Mouse (Mus musculus) liver, embryonic 13.5 days (tissue): Measurements from ENCODE around the gene Asphd1. TPM values are rescaled to one million over a fixed set of nuclear protein-coding genes. Genes with fewer than 3 reads are reported as not detected.

Source experiments
- ATAC-seq: fragments of 200-750 bp; cut with Nextera tagmentation; 2 replicates; pipeline ENCODE4 v1.8.0; 2017; ENCODE audit warnings: low read depth, mild to moderate bottlenecking, moderate number of reproducible peaks, moderate library complexity
- DNase-seq: peaks from one replicate; pipeline ENCODE4 v3.0.0; 2022
- H3K27ac ChIP-seq: fragments of 300-500 bp; sonication (generic); 2 replicates; pipeline ENCODE4 v1.5.1; 2015; ENCODE audit warnings: moderate library complexity, mild to moderate bottlenecking, inconsistent platforms
- H3K27me3 ChIP-seq: fragments of 300-500 bp; sonication (generic); 2 replicates; pipeline ENCODE4 v1.6.1; 2015; ENCODE audit warnings: mild to moderate bottlenecking, inconsistent platforms
- H3K36me3 ChIP-seq: fragments of 300-500 bp; sonication (generic); 2 replicates; pipeline ENCODE4 v1.6.1; 2015; ENCODE audit warnings: mild to moderate bottlenecking, inconsistent platforms
- H3K4me1 ChIP-seq: fragments of 300-500 bp; sonication (generic); replicated peaks from 2 replicates; pipeline ENCODE4 v1.6.1; 2015; ENCODE audit warnings: inconsistent platforms
- H3K4me2 ChIP-seq: fragments of 300-500 bp; sonication (generic); 2 replicates; pipeline ENCODE4 v1.6.1; 2015; ENCODE audit warnings: inconsistent platforms, mild to moderate bottlenecking, moderate library complexity
- H3K4me3 ChIP-seq: fragments of 300-500 bp; sonication (generic); replicated peaks from 2 replicates; pipeline ENCODE4 v1.5.1; 2015; ENCODE audit warnings: mild to moderate bottlenecking, inconsistent platforms
- H3K9ac ChIP-seq: fragments of 300-500 bp; sonication (generic); 2 replicates; pipeline ENCODE4 v1.6.1; 2015; ENCODE audit warnings: mild to moderate bottlenecking, inconsistent platforms
- H3K9me3 ChIP-seq: fragments of 300-500 bp; sonication (generic); replicated peaks from 2 replicates; pipeline ENCODE4 v1.6.1; 2016; ENCODE audit warnings: inconsistent platforms
- WGBS: fragments of 180-500 bp; shearing (Covaris S2); methylation state at CpG from one replicate; pipeline ENCODE4 v1.1.7; 2015; ENCODE audit not compliant: insufficient replicate concordance; 5-methylcytosine and 5-hydroxymethylcytosine counted together
- polyA plus RNA-seq: library from polyadenylated mRNA; unstranded; fragments of >200 nt; fragmentation: Nextera tagmentation; extraction: Ambion mirVana; gene quantifications from 2 replicates; pipeline ENCODE4 v1.2.1, GENCODE M21; 2015

Asphd1 gene
- polyA plus RNA-seq, 1 experiment from 2014 or later, result not detected

DNA sequence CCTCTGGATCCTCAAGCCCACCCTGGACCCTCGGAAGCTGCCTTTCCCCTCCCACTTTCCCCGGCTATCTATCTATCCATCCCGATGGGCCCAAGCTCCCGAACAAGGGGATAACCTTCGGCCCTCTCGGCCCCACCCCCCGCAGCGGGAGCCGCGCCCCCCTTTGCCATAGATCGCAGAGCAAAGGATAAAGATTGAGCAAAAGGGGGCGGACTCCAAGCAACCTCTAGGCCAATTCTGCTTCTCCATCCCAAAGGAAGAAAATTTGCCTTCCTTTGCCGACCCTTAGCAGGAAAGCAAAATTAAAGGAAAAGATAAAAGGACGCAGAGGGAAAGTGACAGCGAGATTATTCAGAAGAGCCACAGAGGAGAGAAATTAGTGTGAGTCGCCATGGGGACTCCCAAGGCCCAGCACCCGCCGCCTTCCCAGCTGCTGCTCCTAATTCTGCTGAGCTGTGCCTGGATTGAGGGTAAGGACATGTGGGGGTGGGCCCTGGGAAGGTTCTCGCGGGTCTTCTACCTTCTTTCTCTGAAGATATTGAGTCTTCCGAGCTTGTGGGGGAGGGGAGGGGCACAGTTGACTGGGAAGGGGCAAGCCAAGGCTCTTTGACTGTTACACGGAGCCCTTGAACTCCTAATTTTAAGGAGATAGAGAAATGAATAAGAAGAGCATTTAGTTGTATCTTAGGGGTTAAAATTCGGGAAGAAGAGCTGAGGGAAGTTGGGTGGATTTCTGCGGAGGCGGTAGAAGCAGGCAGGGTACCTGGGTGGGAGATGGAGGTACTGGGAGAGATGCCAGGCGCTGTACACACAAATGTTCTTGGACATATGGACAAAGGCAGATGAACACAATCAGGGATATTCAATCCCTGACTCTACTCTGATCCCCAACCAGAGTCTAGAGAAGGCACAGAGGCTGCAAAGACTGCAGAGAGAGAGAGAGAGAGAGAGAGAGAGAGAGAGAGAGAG, 1.5 kb upstream of the Asphd1 start:
- Histone ChIP-seq H3K9ac (no peak overlapping the region), H3K27me3 (peaks cover 55% of the 10 kb centered on the region), H3K9me3 (no peaks in the 10 kb centered on the region), H3K4me1 (peaks cover 20% of the 10 kb centered on the region), H3K27ac (no peak overlapping the region), H3K4me2 (peak overlapping the region; percentile 83; the same call in 1 of the 2 replicates), H3K4me3 (0 out of 2 replicates have a peak overlapping the region, but pooled peaks have one; percentile 6), H3K36me3 (0 out of 2 replicates have a peak, but pooled peaks cover 3% of the 10 kb centered on the region)
- DNase-seq (no peak), ATAC-seq (no peak)
- 8% methylated on average over 26 of the region's 26 CpGs for WGBS

DNA sequence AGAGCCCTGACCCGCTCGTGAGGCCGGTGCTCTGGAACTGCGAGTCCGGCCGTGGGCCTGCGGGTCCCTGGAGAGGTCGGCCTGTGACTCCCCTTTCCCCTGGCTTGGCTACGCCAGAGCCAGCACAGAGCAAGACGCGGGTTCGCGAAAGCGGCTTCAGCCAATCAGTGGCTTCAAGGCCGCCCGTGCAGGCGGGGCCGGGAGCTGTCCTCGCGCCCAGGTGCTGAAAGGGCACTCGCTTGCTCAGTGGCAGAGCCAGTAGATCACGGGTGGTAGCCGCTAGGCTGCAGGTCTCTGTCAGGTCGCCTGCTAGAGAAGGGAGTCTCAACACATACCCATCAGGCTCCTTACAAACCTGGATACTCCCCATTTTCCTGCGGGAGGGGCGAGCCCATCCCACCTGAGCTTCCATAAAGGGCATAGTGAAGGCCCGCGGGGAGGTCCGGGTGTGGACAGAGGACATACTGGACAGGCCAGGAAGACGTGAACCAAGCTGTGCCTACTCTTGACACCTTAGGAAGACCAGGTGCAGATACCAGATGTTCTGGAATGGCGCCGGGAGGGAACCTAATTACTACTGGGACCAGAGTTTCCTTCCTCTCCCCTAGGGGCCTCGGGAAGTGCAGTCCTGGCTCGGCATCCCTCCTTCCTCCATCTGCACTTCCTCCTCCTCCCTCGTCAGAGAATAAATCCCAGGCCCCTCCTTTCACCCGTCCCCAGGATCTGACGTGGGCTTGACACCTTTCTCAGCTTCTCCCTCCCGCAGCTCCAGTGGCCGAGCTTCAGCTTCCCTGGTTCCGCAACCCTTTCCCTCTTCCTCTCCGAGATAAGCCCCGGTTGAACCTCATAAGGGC, 638 bp upstream of the Asphd1 start, which contains the start of gene Sez6l2:
Gene Sez6l2, plus strand, starts transcription at position 771 of the 854 bp plus-strand sequence.
- peak within 1 kb of the TSS; percentile 83 for H3K4me2 ChIP-seq
- 2% methylated on average over 41 of the region's 42 CpGs for WGBS
- H3K27ac ChIP-seq, result no peak within 1 kb of the TSS
- H3K9me3 ChIP-seq, result no peaks in the 10 kb centered on the region
- peak within 1 kb of the TSS; percentile 41; the same call in 1 of the 2 replicates for H3K9ac ChIP-seq
- H3K4me3 ChIP-seq, result peak within 1 kb of the TSS; percentile 49
- H3K4me1 ChIP-seq, result peaks cover 20% of the 10 kb centered on the region
- peak; percentile 80 for ATAC-seq
- H3K36me3 ChIP-seq, result peaks cover 6% of the 10 kb centered on the region; the same call in 1 of the 2 replicates
- peaks cover 55% of the 10 kb centered on the region for H3K27me3 ChIP-seq
- DNase-seq, result peak; percentile 86

DNA sequence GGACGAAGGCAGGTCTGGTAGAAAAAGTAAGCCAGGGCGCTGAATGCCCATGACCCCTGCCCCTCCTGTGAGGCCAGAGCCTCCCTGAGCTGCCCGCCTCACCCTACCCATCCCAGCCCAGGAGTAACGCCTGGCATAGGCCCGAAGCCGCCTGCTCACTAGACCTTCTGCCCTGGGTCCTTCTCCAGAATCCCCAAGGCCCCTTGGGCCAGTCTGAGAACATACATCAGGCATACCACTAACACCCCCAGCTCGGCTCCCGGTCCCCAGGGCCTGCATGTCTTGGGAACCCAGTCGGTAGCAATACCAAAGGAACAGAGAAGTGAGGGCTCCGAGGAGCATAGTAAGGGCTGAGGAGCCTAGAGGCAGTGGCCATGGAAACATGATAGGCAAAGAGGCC, 756 bp downstream of the Asphd1 start:
- Histone ChIP-seq H3K27ac (no peak overlapping the region), H3K4me2 (no peak overlapping the region), H3K27me3 (peaks cover 51% of the 10 kb centered on the region), H3K9me3 (no peaks in the 10 kb centered on the region), H3K9ac (no peak overlapping the region), H3K4me3 (no peak overlapping the region), H3K36me3 (peaks cover 11% of the 10 kb centered on the region; the same call in 1 of the 2 replicates), H3K4me1 (peaks cover 20% of the 10 kb centered on the region)
- DNase-seq, result no peak
- ATAC-seq, result no peak
- WGBS, result 62% methylated on average over 10 of the region's 10 CpGs

DNA sequence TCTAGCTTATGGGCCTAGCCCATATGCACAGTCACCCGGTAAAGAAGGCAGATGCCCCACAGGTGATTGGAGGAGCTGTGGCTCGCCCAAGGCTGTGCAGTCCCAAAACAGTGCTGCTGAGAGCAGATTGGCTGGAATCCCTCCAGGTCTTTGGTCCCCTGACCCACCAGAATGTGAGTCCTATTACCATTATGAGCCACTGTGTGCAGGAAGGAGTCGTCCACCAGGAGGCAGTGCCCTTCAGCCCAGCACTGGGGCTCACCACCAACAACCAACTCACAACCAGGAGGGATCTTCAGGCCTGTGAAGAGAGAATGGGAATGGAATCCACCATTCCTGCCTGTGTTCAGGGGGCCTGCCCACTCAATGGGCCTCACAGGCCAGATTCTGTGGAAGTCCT, 2.9 kb downstream of the Asphd1 start:
- ATAC-seq (no peak), DNase-seq (no peak)
- H3K4me2 ChIP-seq, result no peak overlapping the region
- H3K27ac ChIP-seq, result no peak overlapping the region
- no peak overlapping the region for H3K9ac ChIP-seq
- 49% methylated on average over 3 of the region's 3 CpGs for WGBS
- H3K9me3 ChIP-seq, result no peaks in the 10 kb centered on the region
- peaks cover 18% of the 10 kb centered on the region for H3K4me1 ChIP-seq
- peaks cover 11% of the 10 kb centered on the region; the same call in 1 of the 2 replicates for H3K36me3 ChIP-seq
- H3K4me3 ChIP-seq, result no peak overlapping the region
- H3K27me3 ChIP-seq, result peaks cover 31% of the 10 kb centered on the region

DNA sequence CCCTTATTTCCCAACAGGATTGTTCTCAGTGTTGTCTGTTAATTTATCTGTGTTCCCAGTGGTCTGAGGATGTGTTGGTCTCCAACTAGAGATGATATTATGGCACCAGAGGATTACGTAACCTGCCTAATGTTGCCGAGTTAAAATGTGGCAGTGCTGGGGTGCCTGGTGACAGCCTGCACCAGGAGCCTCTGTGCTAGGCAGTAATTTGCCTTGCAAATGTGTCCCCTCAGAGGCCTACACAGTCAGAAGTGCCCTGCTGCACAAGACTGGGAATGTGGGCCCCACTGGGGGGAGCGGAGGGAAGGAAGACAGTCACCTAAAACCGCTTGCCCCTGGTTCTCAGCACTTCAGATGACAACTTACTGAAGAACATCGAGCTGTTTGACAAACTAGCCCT, 7.6 kb downstream of the Asphd1 start:
- WGBS, result 78% methylated on average over 5 of the region's 5 CpGs
- Histone ChIP-seq H3K4me3 (no peak overlapping the region), H3K9me3 (no peaks in the 10 kb centered on the region), H3K9ac (no peak overlapping the region), H3K4me2 (no peak overlapping the region), H3K36me3 (peaks cover 19% of the 10 kb centered on the region), H3K4me1 (peaks cover 8% of the 10 kb centered on the region), H3K27ac (no peak overlapping the region), H3K27me3 (no peaks in the 10 kb centered on the region)
- DNase-seq (no peak), ATAC-seq (no peak)

DNA sequence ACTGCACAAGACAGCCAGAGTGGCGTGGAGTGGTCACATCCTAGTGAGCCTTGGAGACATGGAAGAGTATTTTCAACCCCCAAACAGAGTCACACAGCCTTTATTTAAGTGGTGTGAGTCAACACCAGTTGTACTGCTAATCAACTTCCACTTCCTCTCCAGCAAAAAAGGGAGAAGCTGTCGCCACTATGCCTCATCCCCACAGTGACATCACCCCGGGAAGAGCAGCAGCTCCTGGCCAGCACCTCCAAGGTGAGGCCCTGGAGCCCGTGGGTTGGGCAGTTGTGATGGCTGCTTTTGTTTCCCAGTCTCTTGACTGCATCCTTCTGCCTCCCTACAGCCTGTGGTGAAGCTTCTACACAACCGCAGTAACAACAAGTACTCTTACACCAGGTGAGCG, 8.2 kb downstream of the Asphd1 start:
- Histone ChIP-seq H3K36me3 (peaks cover 23% of the 10 kb centered on the region), H3K27ac (no peak overlapping the region), H3K4me3 (no peak overlapping the region), H3K27me3 (no peaks in the 10 kb centered on the region), H3K4me2 (no peak overlapping the region), H3K9me3 (no peaks in the 10 kb centered on the region), H3K4me1 (peaks cover 8% of the 10 kb centered on the region), H3K9ac (no peak overlapping the region)
- ATAC-seq (no peak), DNase-seq (no peak)
- 58% methylated on average over 6 of the region's 6 CpGs for WGBS

DNA sequence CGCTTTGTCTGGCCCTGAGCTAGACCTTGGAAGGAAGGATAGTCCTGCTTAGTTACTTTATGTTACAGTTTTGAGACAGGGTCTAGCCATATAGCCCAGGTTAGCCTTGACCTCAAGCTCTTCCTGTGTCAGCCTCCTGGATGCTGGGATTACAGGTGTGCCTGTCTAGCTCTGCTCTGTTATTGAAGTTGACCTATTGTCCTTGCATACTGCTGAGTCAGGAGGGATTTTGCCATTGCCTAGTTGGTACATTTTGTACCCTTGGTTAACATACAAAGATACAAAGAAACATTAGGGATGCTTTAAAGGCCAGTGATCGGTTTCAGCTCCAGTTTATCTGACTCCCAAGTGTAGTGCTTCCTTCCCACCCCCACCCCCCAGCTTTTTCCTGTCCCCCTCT, 16.7 kb downstream of the Asphd1 start:
- Histone ChIP-seq H3K9ac (no peak overlapping the region), H3K4me3 (no peak overlapping the region), H3K27me3 (no peaks in the 10 kb centered on the region), H3K4me1 (peaks cover 24% of the 10 kb centered on the region), H3K27ac (no peak overlapping the region), H3K36me3 (peaks cover 43% of the 10 kb centered on the region), H3K4me2 (no peak overlapping the region), H3K9me3 (no peaks in the 10 kb centered on the region)
- ATAC-seq (no peak), DNase-seq (no peak)
- 63% methylated on average over 2 of the region's 2 CpGs for WGBS

DNA sequence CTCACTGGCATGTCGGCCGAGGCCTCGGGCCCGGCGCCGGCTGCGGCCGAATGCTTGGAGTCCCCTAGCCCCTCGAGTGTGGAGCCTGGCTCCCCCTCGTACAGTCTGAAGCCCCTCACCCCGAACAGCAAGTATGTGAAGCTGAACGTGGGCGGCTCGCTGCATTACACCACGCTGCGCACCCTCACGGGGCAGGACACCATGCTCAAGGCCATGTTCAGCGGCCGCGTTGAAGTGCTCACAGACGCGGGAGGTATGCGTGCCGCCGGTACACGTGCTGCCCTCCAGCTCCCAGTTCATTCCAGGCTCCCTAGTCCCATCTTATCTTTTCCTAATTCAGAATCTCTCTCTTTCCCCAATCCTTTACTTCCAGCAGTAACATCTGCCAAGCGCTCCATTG, 20.3 kb downstream of the Asphd1 start:
- no peak for DNase-seq
- H3K4me1 ChIP-seq, result peaks cover 56% of the 10 kb centered on the region
- H3K9me3 ChIP-seq, result no peaks in the 10 kb centered on the region
- 1% methylated on average over 27 of the region's 27 CpGs for WGBS
- peaks cover 25% of the 10 kb centered on the region; the same call in 1 of the 2 replicates for H3K36me3 ChIP-seq
- H3K4me2 ChIP-seq, result peak overlapping the region; percentile 100
- H3K9ac ChIP-seq, result peak overlapping the region; percentile 96
- no peaks in the 10 kb centered on the region for H3K27me3 ChIP-seq
- peak overlapping the region; percentile 84 for H3K27ac ChIP-seq
- peak overlapping the region; percentile 90 for H3K4me3 ChIP-seq
- ATAC-seq, result peak; percentile 50

DNA sequence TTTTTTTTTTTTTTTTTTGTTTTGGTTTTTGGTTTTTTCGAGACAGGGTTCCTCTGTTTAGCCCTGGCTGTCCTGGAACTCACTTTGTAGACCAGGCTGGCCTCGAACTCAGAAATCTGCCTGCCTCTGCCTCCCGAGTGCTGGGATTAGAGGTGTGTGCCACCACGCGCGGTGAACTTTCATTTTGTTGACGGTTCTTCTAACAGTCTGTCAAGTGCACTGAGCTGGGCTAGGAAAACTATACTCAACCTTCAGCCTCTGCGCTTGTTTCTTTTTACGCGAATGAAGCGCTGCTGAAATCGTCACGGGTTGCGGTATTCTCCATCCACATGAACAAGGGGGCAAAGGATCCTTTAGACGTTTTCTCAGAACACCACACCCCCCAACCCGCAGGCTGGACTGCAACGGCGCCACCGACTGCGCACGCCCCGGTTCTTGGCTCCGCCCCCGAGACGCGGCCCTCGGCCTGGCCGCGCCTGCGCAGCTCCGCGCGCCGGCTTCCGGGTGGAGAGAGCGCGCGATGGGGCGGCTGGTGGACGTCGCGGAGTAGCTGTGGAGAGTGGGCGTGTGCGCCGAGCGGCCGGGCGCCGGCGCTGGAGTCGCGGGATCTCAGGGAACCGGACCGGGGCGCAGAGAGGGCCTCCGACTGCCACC, 20.9 kb downstream of the Asphd1 start, which contains the start of gene Kctd13:
Gene Kctd13, plus strand, starts transcription at position 496 of the 654 bp plus-strand sequence.
- H3K9ac ChIP-seq, result peak within 1 kb of the TSS; percentile 96
- ATAC-seq (peak; percentile 95), DNase-seq (peak; percentile 94)
- WGBS, result 1% methylated on average over 56 of the region's 56 CpGs
- peak within 1 kb of the TSS; percentile 100 for H3K4me2 ChIP-seq
- no peaks in the 10 kb centered on the region for H3K9me3 ChIP-seq
- H3K36me3 ChIP-seq, result peaks cover 22% of the 10 kb centered on the region; the same call in 1 of the 2 replicates
- peak within 1 kb of the TSS; percentile 84 for H3K27ac ChIP-seq
- peaks cover 61% of the 10 kb centered on the region for H3K4me1 ChIP-seq
- peak within 1 kb of the TSS; percentile 90 for H3K4me3 ChIP-seq
- no peaks in the 10 kb centered on the region for H3K27me3 ChIP-seq

DNA sequence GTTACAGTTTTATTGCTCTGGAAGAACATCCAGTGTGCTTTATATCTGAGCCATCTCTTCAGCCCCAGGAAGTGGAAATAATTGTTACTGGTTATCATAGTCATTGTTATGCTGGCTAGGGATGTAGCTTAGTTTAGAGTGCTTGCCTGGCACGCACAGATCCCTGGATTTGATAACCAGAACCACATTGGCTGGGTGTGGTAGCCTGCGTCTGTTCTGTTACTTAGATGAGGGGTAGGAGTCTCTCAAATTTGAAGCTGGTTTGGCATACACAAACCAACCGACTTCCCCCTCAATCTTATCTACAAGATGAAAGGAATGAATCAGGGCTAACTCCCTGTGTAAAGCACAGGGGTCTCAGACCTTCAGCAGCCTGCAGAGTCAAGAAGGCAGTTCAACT, 23.1 kb downstream of the Asphd1 start:
- Histone ChIP-seq H3K9ac (no peak overlapping the region), H3K27me3 (no peaks in the 10 kb centered on the region), H3K4me2 (no peak overlapping the region), H3K9me3 (no peaks in the 10 kb centered on the region), H3K27ac (no peak overlapping the region; the same call in 1 of the 2 replicates), H3K36me3 (peaks cover 9% of the 10 kb centered on the region; the same call in 1 of the 2 replicates), H3K4me3 (no peak overlapping the region), H3K4me1 (peaks cover 79% of the 10 kb centered on the region)
- WGBS, result 7% methylated on average over 3 of the region's 3 CpGs
- ATAC-seq (peak; percentile 27; the same call in 1 of the 2 replicates), DNase-seq (no peak)
